Mouse (Mus musculus): ENCODE results near the gene Gpr119. TPM values are rescaled to one million over a fixed set of nuclear protein-coding genes. Genes with fewer than 3 reads are reported as not detected.
A peak's percentile ranks its signal among the peaks of the same experiment; 100 is the strongest.

Gpr119 gene
- polyA plus RNA-seq (2014; fragmentation: Nextera tagmentation; extraction: Ambion mirVana): 0.09 TPM in 1 of 2 replicates, not detected in the other

DNA sequence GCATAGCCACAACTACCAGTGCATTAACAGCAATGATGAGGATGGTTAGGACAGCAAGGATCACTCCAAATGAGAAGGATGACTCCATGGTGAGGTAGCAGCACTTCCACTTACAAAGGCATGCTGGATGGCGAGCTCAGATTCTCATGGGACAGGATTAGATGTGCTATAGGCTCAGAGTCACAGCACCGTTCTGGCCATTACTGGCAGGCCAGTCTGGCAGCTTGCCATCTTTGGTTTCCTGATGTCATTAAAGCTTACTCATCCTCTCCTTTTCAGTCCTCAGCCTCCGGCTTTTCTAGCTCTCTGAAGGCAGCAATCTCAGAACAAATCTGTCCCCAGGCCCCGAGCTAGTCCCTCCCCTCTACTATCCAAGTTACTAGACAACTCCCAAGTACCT lies at the start of gene Gpr119:
Gene Gpr119, minus strand, starts transcription at position 308 of the 400 bp plus-strand sequence.
- no peak within 1 kb of the TSS for H3K4me2 ChIP-seq (ENCODE audit: low read length)

GRCm38 (mm10) chrX:48712846-48713245 lies 38.6 kb upstream of the Gpr119 start:
- no peaks in the 10 kb centered on the region for H3K27me3 ChIP-seq (ENCODE audit: control insufficient read depth, insufficient read depth, low read length)
- no peak overlapping the region for H3K4me3 ChIP-seq (replicated peaks; ENCODE audit: low read depth, low read length)
- WGBS: 92% methylated on average over 8 of the region's 8 CpGs
- no peak overlapping the region for H3K27ac ChIP-seq (replicated peaks; ENCODE audit: low read depth, low read length)
- H3K9me3 ChIP-seq (ENCODE audit: control insufficient read depth, low read length): no peaks in the 10 kb centered on the region
- no peak overlapping the region for H3K9ac ChIP-seq (replicated peaks; ENCODE audit: low read length)
- H3K4me2 ChIP-seq (ENCODE audit: low read length): no peak overlapping the region
- H3K4me1 ChIP-seq (ENCODE audit: control insufficient read depth, insufficient read depth, low read length): no peaks in the 10 kb centered on the region
- DNase-seq (no peak), ATAC-seq (ENCODE audit: low FRiP score, low TSS enrichment) (no peak)
- H3K36me3 ChIP-seq (ENCODE audit: control insufficient read depth, insufficient read depth, low read length): peaks cover 10% of the 10 kb centered on the region; the same call in 1 of the 2 replicates

More for the DNA sequence above, at the start of gene Gpr119:
- Histone ChIP-seq H3K36me3 (ENCODE audit: control insufficient read depth, insufficient read depth, low read length) (no peaks in the 10 kb centered on the region), H3K4me1 (ENCODE audit: control insufficient read depth, insufficient read depth, low read length) (no peaks in the 10 kb centered on the region), H3K27ac (replicated peaks; ENCODE audit: low read depth, low read length) (no peak within 1 kb of the TSS), H3K9me3 (ENCODE audit: control insufficient read depth, low read length) (no peaks in the 10 kb centered on the region), H3K4me3 (replicated peaks; ENCODE audit: low read depth, low read length) (no peak within 1 kb of the TSS), H3K9ac (replicated peaks; ENCODE audit: low read length) (no peak within 1 kb of the TSS), H3K27me3 (ENCODE audit: control insufficient read depth, insufficient read depth, low read length) (no peaks in the 10 kb centered on the region)
- peak; percentile 18 for DNase-seq
- ATAC-seq (ENCODE audit: low FRiP score, low TSS enrichment): no peak
- WGBS: 51% methylated on average over 4 of the region's 4 CpGs

- no peak overlapping the region for H3K27ac ChIP-seq (replicated peaks; ENCODE audit: low read depth, low read length)
- H3K4me3 ChIP-seq (replicated peaks; ENCODE audit: low read depth, low read length): no peak overlapping the region
- DNase-seq (no peak), ATAC-seq (ENCODE audit: low FRiP score, low TSS enrichment) (no peak)
- no peak overlapping the region for H3K4me2 ChIP-seq (ENCODE audit: low read length)
- 86% methylated on average over 10 of the region's 10 CpGs for WGBS
- no peaks in the 10 kb centered on the region for H3K4me1 ChIP-seq (ENCODE audit: control insufficient read depth, insufficient read depth, low read length)
- H3K36me3 ChIP-seq (ENCODE audit: control insufficient read depth, insufficient read depth, low read length): peaks cover 14% of the 10 kb centered on the region; the same call in 1 of the 2 replicates
- no peaks in the 10 kb centered on the region for H3K9me3 ChIP-seq (ENCODE audit: control insufficient read depth, low read length)
- no peak overlapping the region for H3K9ac ChIP-seq (replicated peaks; ENCODE audit: low read length)
- no peaks in the 10 kb centered on the region for H3K27me3 ChIP-seq (ENCODE audit: control insufficient read depth, insufficient read depth, low read length)
These were observed 35.4 kb upstream of the Gpr119 start for GRCm38 (mm10) chrX:48709701-48710100.

DNA sequence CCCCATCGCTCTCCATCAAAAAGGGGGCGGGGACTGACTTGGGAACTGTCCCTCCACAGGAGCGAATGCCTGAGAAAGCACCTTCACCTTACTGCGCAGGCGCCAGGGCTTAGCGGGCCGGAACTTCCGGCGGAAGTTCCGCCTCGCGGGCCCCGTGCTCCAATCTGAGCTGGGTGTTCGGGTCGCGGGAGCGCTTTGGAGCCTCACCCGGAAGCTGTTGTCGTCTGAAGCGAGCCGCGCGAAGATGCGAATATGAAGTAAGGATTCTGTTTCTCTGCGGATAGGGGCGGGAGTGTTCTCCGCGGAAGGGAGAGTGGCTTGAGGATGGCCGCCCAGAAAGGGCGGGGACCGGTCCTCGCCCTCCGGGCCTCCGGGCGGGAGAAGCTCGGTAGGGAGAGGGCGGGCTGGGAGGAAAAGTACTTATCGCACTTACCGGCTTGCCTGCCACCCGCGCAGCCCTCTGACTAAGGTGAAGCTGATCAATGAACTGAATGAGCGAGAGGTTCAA lies 20.6 kb upstream of the Gpr119 start, which contains the start of gene Rbmx2:
Gene Rbmx2, plus strand, starts transcription at position 141 of the 508 bp plus-strand sequence.
- H3K9ac ChIP-seq (replicated peaks; ENCODE audit: low read length): peak within 1 kb of the TSS; percentile 55; the same call in 1 of the 2 replicates
- peak; percentile 97 for ATAC-seq (ENCODE audit: low FRiP score, low TSS enrichment)
- H3K27me3 ChIP-seq (ENCODE audit: control insufficient read depth, insufficient read depth, low read length): no peaks in the 10 kb centered on the region
- H3K36me3 ChIP-seq (ENCODE audit: control insufficient read depth, insufficient read depth, low read length): no peaks in the 10 kb centered on the region
- no peak within 1 kb of the TSS; the same call in 1 of the 2 replicates for H3K27ac ChIP-seq (replicated peaks; ENCODE audit: low read depth, low read length)
- H3K4me3 ChIP-seq (replicated peaks; ENCODE audit: low read depth, low read length): peak within 1 kb of the TSS; percentile 55
- H3K9me3 ChIP-seq (ENCODE audit: control insufficient read depth, low read length): no peaks in the 10 kb centered on the region
- DNase-seq: peak; percentile 96
- H3K4me1 ChIP-seq (ENCODE audit: control insufficient read depth, insufficient read depth, low read length): no peaks in the 10 kb centered on the region
- 15% methylated on average over 42 of the region's 42 CpGs for WGBS
- peak within 1 kb of the TSS; percentile 56 for H3K4me2 ChIP-seq (ENCODE audit: low read length)

DNA sequence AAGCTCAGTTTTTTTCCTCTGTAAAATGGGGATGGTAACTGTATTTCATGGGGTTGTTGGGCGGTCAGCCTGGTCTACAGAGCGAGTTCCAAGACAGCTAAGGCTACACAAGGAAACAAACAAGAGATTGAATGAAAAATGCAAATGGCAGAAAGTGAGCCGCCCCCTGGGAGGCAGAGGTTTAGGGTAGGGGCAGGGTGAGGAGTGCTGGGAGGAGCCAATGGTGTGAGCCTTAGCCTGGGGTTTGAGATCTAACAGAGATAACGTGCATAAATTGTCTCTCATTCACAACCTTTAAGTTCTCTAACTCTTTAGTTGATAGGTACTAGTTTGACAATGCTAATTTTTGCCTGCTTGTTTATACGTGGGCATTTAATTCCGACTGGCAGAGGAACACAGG lies 20.2 kb upstream of the Gpr119 start:
- Histone ChIP-seq H3K4me2 (ENCODE audit: low read length) (peak overlapping the region; percentile 56), H3K27ac (replicated peaks; ENCODE audit: low read depth, low read length) (no peak overlapping the region; the same call in 1 of the 2 replicates), H3K4me3 (replicated peaks; ENCODE audit: low read depth, low read length) (peak overlapping the region; percentile 55), H3K36me3 (ENCODE audit: control insufficient read depth, insufficient read depth, low read length) (no peaks in the 10 kb centered on the region), H3K9me3 (ENCODE audit: control insufficient read depth, low read length) (no peaks in the 10 kb centered on the region), H3K4me1 (ENCODE audit: control insufficient read depth, insufficient read depth, low read length) (no peaks in the 10 kb centered on the region), H3K27me3 (ENCODE audit: control insufficient read depth, insufficient read depth, low read length) (no peaks in the 10 kb centered on the region), H3K9ac (replicated peaks; ENCODE audit: low read length) (0 out of 2 replicates have a peak overlapping the region, but pooled peaks have one; percentile 20)
- no peak for DNase-seq
- ATAC-seq (ENCODE audit: low FRiP score, low TSS enrichment): peak; percentile 88
- WGBS: 11% methylated on average over 6 of the region's 6 CpGs

GRCm38 (mm10) chrX:48683857-48684256 lies 9.6 kb upstream of the Gpr119 start:
- no peak for ATAC-seq (ENCODE audit: low FRiP score, low TSS enrichment)

DNA sequence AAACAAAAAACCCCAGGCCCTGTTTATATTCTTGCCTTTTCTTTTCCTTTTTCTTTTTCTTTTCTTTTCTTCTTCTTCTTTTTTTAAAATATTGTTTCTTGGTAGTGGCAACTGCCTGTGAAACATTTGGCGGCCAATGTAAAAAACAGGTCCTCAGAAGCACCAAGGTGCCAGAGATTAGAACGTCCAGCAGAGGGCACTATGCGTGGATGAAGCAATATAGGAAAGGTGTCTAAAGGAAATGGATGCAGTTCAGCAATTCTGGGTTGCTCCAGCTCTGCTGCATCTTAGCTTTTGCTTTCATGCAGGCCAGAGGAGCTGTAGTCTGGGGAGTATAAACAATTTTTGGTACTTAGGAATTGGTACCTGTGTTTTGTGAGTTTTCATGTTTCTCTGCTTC lies 9.2 kb upstream of the Gpr119 start:
- ATAC-seq (ENCODE audit: low FRiP score, low TSS enrichment) (no peak), DNase-seq (peak; percentile 76)
- Histone ChIP-seq H3K27ac (replicated peaks; ENCODE audit: low read depth, low read length) (no peak overlapping the region), H3K4me3 (replicated peaks; ENCODE audit: low read depth, low read length) (no peak overlapping the region), H3K27me3 (ENCODE audit: control insufficient read depth, insufficient read depth, low read length) (no peaks in the 10 kb centered on the region), H3K36me3 (ENCODE audit: control insufficient read depth, insufficient read depth, low read length) (no peaks in the 10 kb centered on the region), H3K4me2 (ENCODE audit: low read length) (no peak overlapping the region), H3K9ac (replicated peaks; ENCODE audit: low read length) (no peak overlapping the region), H3K4me1 (ENCODE audit: control insufficient read depth, insufficient read depth, low read length) (no peaks in the 10 kb centered on the region), H3K9me3 (ENCODE audit: control insufficient read depth, low read length) (no peaks in the 10 kb centered on the region)
- WGBS: 16% methylated on average over 3 of the region's 3 CpGs

More at GRCm38 (mm10) chrX:48683857-48684256, 9.6 kb upstream of the Gpr119 start:
- Histone ChIP-seq H3K4me2 (ENCODE audit: low read length) (no peak overlapping the region), H3K9ac (replicated peaks; ENCODE audit: low read length) (no peak overlapping the region), H3K4me1 (ENCODE audit: control insufficient read depth, insufficient read depth, low read length) (no peaks in the 10 kb centered on the region), H3K27me3 (ENCODE audit: control insufficient read depth, insufficient read depth, low read length) (no peaks in the 10 kb centered on the region), H3K27ac (replicated peaks; ENCODE audit: low read depth, low read length) (no peak overlapping the region), H3K36me3 (ENCODE audit: control insufficient read depth, insufficient read depth, low read length) (no peaks in the 10 kb centered on the region), H3K4me3 (replicated peaks; ENCODE audit: low read depth, low read length) (no peak overlapping the region), H3K9me3 (ENCODE audit: control insufficient read depth, low read length) (no peaks in the 10 kb centered on the region)
- WGBS: 64% methylated on average over 5 of the region's 5 CpGs
- DNase-seq: no peak

GRCm38 (mm10) chrX:48671714-48672113 lies 2.6 kb downstream of the Gpr119 start:
- DNase-seq (no peak), ATAC-seq (ENCODE audit: low FRiP score, low TSS enrichment) (no peak)
- 72% methylated on average over 3 of the region's 3 CpGs for WGBS
- no peak overlapping the region for H3K9ac ChIP-seq (replicated peaks; ENCODE audit: low read length)
- no peaks in the 10 kb centered on the region for H3K4me1 ChIP-seq (ENCODE audit: control insufficient read depth, insufficient read depth, low read length)
- H3K4me2 ChIP-seq (ENCODE audit: low read length): no peak overlapping the region
- no peaks in the 10 kb centered on the region for H3K36me3 ChIP-seq (ENCODE audit: control insufficient read depth, insufficient read depth, low read length)
- H3K9me3 ChIP-seq (ENCODE audit: control insufficient read depth, low read length): no peaks in the 10 kb centered on the region
- no peak overlapping the region for H3K27ac ChIP-seq (replicated peaks; ENCODE audit: low read depth, low read length)
- no peaks in the 10 kb centered on the region for H3K27me3 ChIP-seq (ENCODE audit: control insufficient read depth, insufficient read depth, low read length)
- no peak overlapping the region for H3K4me3 ChIP-seq (replicated peaks; ENCODE audit: low read depth, low read length)

DNA sequence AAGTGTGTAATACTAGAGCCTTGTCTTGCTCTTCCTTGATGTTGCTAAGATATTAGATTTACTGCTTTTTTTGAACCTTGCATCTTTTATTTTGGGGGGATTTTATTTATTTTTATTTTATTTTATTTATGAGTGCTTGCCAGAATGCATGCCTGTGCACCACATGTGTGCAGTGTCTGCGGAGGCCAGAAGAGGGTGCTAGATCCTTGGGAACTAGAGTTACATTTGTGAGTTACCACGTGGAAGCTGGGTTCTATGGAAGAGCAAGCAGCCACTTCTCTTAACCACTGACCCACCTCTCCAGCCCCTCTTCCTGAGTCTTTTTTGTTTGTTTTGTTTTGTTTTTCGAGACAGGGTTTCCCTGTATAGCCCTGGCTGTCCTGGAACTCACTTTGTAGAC lies 4.7 kb downstream of the Gpr119 start:
- DNase-seq (no peak), ATAC-seq (ENCODE audit: low FRiP score, low TSS enrichment) (no peak)
- Histone ChIP-seq H3K27ac (replicated peaks; ENCODE audit: low read depth, low read length) (no peak overlapping the region), H3K4me3 (replicated peaks; ENCODE audit: low read depth, low read length) (no peak overlapping the region), H3K36me3 (ENCODE audit: control insufficient read depth, insufficient read depth, low read length) (no peaks in the 10 kb centered on the region), H3K9ac (replicated peaks; ENCODE audit: low read length) (no peak overlapping the region), H3K4me2 (ENCODE audit: low read length) (no peak overlapping the region), H3K9me3 (ENCODE audit: control insufficient read depth, low read length) (no peaks in the 10 kb centered on the region), H3K4me1 (ENCODE audit: control insufficient read depth, insufficient read depth, low read length) (no peaks in the 10 kb centered on the region), H3K27me3 (ENCODE audit: control insufficient read depth, insufficient read depth, low read length) (no peaks in the 10 kb centered on the region)
- WGBS: 75% methylated on average over 3 of the region's 3 CpGs

Measured in midbrain, embryonic 14.5 days (tissue).